Mouse (Mus musculus): Measurements from ENCODE around the gene Slc8a1.

The Slc8a1 gene

DNA sequence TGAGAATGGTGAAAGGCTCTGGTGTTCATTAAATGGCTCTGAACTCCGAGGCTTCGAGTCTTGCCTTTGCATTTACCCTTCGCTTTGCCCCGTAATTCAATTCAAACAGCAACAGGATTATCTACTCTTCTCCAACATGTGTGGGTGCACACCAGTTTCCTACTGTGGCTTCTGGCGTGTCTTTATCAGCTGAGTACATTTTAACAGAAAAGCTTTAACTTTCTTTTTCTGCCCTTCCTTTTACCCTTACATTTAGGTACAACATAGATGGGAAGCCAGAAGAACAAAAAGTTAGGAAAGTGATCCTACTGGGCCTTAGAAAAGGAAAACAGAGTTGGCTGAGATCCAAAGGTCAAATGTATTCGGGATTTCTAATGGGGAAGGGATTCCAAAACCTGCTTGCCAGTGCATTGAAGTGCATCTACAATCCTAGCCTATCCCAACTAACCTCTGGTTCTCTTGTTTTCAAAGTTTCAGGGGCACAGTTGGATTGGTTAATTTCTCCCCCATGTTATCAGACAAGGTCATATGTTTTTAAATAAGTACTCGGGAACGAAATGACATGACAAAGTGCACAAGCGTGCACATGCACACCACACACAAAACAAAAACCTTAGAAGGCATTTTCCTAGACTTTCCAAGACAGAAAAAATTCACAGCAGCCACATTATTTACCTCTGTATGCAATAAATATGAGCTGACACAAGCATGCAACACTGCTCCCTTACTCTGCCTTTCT, 172.4 kb downstream of the Slc8a1 start:
- no peak for DNase-seq (ENCODE audit: low spot score)

DNA sequence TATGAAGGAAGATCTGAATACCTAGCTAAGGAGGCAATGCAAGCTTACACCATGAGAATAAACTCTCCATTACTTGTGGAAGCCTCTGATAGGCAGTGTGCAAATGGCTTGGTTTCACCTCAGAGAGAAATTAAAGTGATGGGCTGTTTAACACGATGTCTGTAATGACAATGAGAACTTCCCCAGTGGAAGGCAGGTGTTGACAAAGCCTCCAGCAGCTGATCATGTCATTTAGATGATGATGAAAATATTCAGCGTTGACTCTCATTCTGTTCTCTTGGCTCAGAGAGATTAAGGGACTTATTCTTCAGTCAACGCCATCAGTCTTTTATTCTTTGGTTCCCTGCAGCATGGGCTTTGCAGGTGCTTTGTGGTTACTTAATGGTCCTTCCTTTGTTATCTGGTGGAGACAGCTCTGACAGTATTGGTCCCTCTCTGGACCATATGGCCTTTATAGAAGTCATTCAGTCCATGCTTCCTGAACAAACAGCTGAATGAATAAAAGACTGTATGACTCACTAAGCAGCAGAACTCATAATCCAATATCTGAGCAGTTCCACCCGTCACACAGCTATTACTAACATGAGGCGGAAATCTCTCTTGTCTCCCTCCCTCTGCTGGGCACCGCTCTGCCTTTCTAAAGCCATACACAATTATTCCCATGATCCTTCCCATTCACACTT, 184.0 kb downstream of the Slc8a1 start:
- DNase-seq (ENCODE audit: low spot score), result no peak

DNA sequence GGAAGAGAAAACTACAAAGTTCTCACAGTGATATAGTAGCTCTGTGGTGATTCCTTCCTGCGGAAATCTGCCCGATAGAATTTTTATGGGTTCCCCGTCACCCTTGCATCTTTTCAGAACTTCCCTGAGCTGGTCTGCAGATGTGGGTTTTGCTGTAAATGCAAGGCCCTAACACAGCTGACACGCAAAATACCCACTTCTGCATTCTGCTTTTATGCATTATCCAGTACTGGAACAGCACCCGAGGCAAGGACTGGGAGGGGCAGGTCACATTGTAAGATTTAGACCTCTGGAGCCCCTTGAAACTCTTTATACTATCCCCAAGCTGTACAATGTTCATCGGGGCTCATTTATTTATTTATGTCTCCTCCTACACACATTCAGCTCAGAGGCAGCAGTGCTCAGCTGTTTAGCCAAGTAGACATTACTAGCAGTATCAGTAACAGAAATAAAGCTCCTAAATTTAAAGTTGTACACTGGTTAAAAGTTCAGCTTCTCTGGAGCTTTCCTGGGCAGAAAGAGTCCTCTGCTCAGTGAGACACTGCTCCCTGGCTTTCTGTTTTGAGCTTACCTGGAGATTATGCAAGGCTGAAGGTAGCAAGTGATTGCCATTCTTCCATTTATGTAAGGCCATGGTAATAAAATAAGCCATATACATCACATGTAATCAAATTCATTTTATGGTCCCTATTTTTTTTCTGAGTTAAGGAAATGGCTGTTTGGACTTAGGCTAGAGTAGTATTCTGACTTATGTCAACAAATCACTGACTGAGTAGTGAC, 186.1 kb downstream of the Slc8a1 start:
- DNase-seq (ENCODE audit: low spot score), result no peak

DNA sequence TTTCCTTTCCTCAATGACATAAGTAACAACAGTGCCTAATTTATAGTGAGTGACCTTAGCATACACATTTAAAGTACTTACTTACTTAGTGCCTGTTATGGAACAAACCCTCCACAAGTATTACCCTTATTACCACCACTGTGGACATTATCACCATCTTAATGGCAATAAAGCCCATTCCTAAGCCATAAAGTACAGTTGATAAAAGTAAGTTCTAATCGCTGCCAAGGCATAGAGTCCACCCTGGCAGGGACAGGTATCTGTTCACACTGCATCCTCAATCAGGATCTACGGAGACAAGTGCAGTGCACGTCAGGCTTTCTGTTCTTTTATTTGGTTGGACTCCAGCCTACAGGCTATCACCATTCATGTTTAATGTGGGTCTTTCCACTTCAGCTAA, 187.3 kb downstream of the Slc8a1 start:
- no peak for DNase-seq (ENCODE audit: low spot score)

- no peak for DNase-seq (ENCODE audit: low spot score)
Measured at GRCm38 (mm10) chr17:81548016-81548415, 190.2 kb downstream of the Slc8a1 start.

DNA sequence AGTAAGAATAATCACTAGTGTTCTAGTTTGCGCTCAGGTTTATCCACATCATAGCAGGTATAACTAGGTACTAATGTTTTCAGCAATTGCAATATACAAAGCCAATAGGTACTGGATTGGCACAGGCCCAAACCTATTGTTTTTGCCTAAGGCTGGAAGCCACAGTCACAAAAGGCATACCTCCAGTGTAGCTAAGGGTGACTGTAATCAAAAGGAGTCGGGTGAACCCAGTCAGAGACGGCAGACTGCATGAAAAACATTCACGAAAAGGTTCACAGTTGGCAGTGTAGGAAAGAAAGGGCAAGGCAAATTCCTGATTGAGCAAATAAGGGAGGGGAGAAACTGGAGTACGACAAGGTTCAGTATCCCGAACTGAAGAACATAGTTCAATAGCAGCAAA, 191.7 kb downstream of the Slc8a1 start:
- no peak for DNase-seq (ENCODE audit: low spot score)

- no peak for DNase-seq (ENCODE audit: low spot score)
Measured at GRCm38 (mm10) chr17:81546012-81546411, 192.2 kb downstream of the Slc8a1 start.

- DNase-seq (ENCODE audit: low spot score), result no peak
Measured at GRCm38 (mm10) chr17:81544926-81545325, 193.3 kb downstream of the Slc8a1 start.

- no peak for DNase-seq (ENCODE audit: low spot score)
Measured at GRCm38 (mm10) chr17:81542313-81543185, 195.6 kb downstream of the Slc8a1 start.

GRCm38 (mm10) chr17:81538163-81539160, 199.7 kb downstream of the Slc8a1 start:
- DNase-seq (ENCODE audit: low spot score), result no peak

DNA sequence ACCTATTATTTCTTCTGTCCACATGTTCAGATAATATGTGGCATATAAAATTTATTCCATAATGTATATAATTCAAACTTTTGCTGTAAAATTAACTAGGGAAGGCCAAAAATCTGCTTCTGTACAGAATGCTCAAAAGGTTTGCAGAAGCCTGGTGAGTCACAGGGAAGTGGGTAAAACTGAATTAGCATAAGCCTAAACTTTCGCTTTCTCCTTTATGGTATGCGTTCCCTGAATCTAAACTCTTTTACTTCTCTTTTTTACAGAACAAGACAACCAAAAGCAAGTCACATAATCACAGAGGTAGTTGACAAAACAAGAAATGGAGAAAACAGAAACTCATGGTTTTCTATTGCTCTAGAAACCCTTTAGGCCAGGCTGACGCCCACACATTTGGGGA, 202.1 kb downstream of the Slc8a1 start:
- DNase-seq (ENCODE audit: low spot score), result no peak

GRCm38 (mm10) chr17:81529849-81530248, 208.3 kb downstream of the Slc8a1 start:
- no peak for DNase-seq (ENCODE audit: low spot score)

DNA sequence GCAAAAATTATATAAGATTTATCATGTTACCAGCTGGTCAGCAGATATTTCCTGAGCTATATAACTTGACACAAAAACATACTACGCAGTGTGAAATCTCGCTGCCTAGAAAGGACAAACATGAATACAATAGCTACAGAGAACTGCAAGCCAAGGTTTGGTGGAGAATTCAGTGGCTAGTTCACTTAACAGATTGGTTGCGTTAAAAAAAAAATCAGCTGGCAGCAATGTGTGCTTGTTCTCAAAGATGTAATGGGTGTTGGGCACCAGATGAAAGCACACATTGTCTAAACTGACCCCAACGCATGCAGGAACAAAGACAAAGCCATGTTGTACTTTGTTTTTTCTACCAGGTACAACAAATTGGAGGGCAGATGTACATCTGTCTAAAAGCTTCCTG, 209.2 kb downstream of the Slc8a1 start:
- DNase-seq (ENCODE audit: low spot score), result no peak

- no peak for DNase-seq (ENCODE audit: low spot score)
Measured at GRCm38 (mm10) chr17:81526463-81526862, 211.7 kb downstream of the Slc8a1 start.

DNA sequence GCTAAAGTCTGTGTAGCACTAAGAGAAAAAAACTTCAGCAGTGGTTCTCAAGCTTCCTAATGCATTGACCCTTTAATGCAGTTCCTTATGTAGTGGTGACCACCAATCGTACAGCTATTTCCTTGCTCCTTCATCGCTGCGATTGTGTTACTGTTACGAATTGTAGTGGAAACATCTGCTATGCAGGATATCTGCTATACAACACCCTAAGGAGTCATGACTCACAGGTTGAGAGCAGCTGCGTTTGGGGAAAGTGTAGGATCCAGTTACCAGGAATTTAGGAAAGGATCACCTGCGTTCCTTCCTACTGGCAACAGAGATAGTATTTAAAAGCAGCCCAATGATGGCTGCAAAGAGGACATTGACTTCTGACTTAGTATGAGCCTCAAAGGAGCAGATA, 213.4 kb downstream of the Slc8a1 start:
- no peak for DNase-seq (ENCODE audit: low spot score)

DNA sequence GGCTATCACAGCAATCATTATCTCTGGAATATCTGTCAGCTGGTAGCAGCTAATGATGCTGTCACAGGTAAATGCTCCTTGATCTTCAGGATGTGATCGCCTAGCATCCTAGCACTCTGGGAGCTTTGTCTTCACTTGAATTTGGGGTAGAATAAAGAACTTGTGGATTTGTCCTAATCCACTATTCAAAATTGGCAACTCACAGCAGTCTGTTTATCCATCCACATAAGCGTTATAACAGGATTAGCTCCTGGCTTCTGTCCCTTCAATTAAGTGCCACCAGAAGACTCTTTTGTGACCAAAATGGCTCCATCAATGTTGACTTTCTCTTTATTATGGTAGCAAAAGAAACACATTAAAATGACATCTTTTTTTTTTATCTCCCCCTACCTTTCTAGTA, 214.2 kb downstream of the Slc8a1 start:
- DNase-seq (ENCODE audit: low spot score), result no peak

GRCm38 (mm10) chr17:81518316-81519025, 219.7 kb downstream of the Slc8a1 start:
- no peak for DNase-seq (ENCODE audit: low spot score)

DNA sequence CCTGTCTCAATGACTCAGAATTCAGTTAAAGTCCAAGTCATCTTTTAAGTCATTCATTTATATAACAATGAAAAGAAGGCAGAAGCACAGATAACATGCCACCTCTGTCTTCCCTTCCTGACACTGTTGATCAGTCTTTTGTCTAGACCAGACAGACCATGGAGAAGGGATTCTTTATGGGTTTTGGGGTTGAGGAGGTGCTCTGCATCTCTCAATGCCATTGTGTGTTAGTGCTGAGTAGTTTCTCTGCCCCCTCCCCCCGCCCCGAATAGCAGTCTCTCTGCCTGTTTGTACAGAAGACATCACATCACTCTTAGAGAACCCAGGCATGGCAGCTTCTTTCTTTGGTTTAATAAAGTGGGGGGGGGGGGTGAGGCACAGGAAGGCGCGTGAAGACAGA, 222.0 kb downstream of the Slc8a1 start:
- no peak for DNase-seq (ENCODE audit: low spot score)

GRCm38 (mm10) chr17:81514022-81514421, 224.2 kb downstream of the Slc8a1 start:
- no peak for DNase-seq (ENCODE audit: low spot score)

DNA sequence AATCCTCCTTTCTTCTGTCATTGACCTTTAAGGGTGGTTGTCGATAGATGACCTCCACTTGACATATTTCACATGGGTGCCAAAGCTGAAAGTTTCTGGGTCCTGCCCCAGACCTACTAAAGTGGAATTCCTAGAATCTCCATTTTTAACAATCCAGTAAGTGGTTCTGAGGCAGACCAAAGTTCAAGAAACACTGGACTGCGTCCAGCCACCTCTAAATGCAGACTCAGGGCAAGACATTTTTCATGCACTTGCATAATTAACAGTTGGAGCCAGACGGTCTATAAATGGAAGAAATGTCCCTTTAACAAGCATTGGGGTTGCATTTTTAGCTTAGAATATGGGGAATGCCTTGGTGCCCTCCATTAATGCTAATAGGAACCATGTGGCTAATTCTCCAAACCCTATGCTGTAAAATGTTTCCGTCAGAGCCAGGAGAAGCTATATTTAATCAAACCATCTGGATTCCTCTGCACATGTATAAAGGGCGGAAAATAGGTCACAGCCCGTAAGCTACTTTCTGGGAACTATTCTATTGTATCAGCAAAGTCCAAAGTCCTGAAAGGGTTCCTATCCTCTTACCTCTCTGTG, 224.7 kb downstream of the Slc8a1 start:
- no peak for DNase-seq (ENCODE audit: low spot score)
